Mouse (Mus musculus): ENCODE results near the gene March5. TPM values are rescaled to one million over a fixed set of nuclear protein-coding genes. Genes with fewer than 3 reads are reported as not detected.
A peak's percentile ranks its signal among the peaks of the same experiment; 100 is the strongest.

The March5 gene
- 89.6 and 96.3 TPM in 2 replicates for polyA plus RNA-seq (2014; fragmentation: Nextera tagmentation; extraction: Ambion mirVana)

GRCm38 (mm10) chr19:37207303-37208175 lies at the start of gene March5:
Gene March5 (plus strand): TSS chr19:37207543.
- Histone ChIP-seq H3K9me3 (replicated peaks; ENCODE audit: control insufficient read depth, low read length) (no peaks in the 10 kb centered on the region), H3K27me3 (ENCODE audit: control insufficient read depth, insufficient read depth, low read length) (no peaks in the 10 kb centered on the region), H3K4me3 (ENCODE audit: low read depth, low read length) (peak within 1 kb of the TSS; percentile 99), H3K9ac (ENCODE audit: low read depth, low read length) (peak within 1 kb of the TSS; percentile 99), H3K4me2 (peak within 1 kb of the TSS; percentile 87), H3K36me3 (ENCODE audit: control insufficient read depth, insufficient read depth, low read length) (peaks cover 6% of the 10 kb centered on the region; the same call in 1 of the 2 replicates), H3K27ac (ENCODE audit: low read depth, low read length) (peak within 1 kb of the TSS; percentile 94), H3K4me1 (ENCODE audit: control insufficient read depth, insufficient read depth, low read length) (peaks cover 12% of the 10 kb centered on the region)
- WGBS (ENCODE audit: insufficient replicate concordance) = under 1% methylated on average over 74 of the region's 94 CpGs
- ATAC-seq (replicated peaks; ENCODE audit: insufficient number of reproducible peaks, low FRiP score, low TSS enrichment) = peak; percentile 96

- 0 out of 2 replicates have a peak overlapping the region, but pooled peaks have one; percentile 16 for H3K9ac ChIP-seq (ENCODE audit: low read depth, low read length)
- 63% methylated on average over 1 of the region's 1 CpGs for WGBS (ENCODE audit: insufficient replicate concordance)
- peak overlapping the region; percentile 75 for H3K4me3 ChIP-seq (ENCODE audit: low read depth, low read length)
- H3K9me3 ChIP-seq (replicated peaks; ENCODE audit: control insufficient read depth, low read length) = no peaks in the 10 kb centered on the region
- no peak overlapping the region for H3K27ac ChIP-seq (ENCODE audit: low read depth, low read length)
- H3K4me2 ChIP-seq = peak overlapping the region; percentile 71
- H3K36me3 ChIP-seq (ENCODE audit: control insufficient read depth, insufficient read depth, low read length) = no peaks in the 10 kb centered on the region; the same call in 1 of the 2 replicates
- ATAC-seq (replicated peaks; ENCODE audit: insufficient number of reproducible peaks, low FRiP score, low TSS enrichment) = no peak
- H3K4me1 ChIP-seq (ENCODE audit: control insufficient read depth, insufficient read depth, low read length) = peaks cover 2% of the 10 kb centered on the region; the same call in 1 of the 2 replicates
- 0 out of 2 replicates have a peak, but pooled peaks cover 2% of the 10 kb centered on the region for H3K27me3 ChIP-seq (ENCODE audit: control insufficient read depth, insufficient read depth, low read length)
Measured at GRCm38 (mm10) chr19:37172096-37172495, 35.2 kb upstream of the March5 start.

GRCm38 (mm10) chr19:37172566-37173130 lies 34.7 kb upstream of the March5 start:
- ATAC-seq (replicated peaks; ENCODE audit: insufficient number of reproducible peaks, low FRiP score, low TSS enrichment) = no peak
- Histone ChIP-seq H3K36me3 (ENCODE audit: control insufficient read depth, insufficient read depth, low read length) (no peaks in the 10 kb centered on the region; the same call in 1 of the 2 replicates), H3K4me1 (ENCODE audit: control insufficient read depth, insufficient read depth, low read length) (peaks cover 2% of the 10 kb centered on the region; the same call in 1 of the 2 replicates), H3K27ac (ENCODE audit: low read depth, low read length) (0 out of 2 replicates have a peak overlapping the region, but pooled peaks have one; percentile 15), H3K4me3 (ENCODE audit: low read depth, low read length) (peak overlapping the region; percentile 75), H3K27me3 (ENCODE audit: control insufficient read depth, insufficient read depth, low read length) (0 out of 2 replicates have a peak, but pooled peaks cover 2% of the 10 kb centered on the region), H3K9me3 (replicated peaks; ENCODE audit: control insufficient read depth, low read length) (no peaks in the 10 kb centered on the region), H3K9ac (ENCODE audit: low read depth, low read length) (peak overlapping the region; percentile 77; the same call in 1 of the 2 replicates), H3K4me2 (peak overlapping the region; percentile 71)
- 65% methylated on average over 11 of the region's 11 CpGs for WGBS (ENCODE audit: insufficient replicate concordance)

GRCm38 (mm10) chr19:37173331-37174115 lies 33.8 kb upstream of the March5 start:
- Histone ChIP-seq H3K4me2 (peak overlapping the region; percentile 71), H3K9ac (ENCODE audit: low read depth, low read length) (peak overlapping the region; percentile 77), H3K4me1 (ENCODE audit: control insufficient read depth, insufficient read depth, low read length) (peaks cover 5% of the 10 kb centered on the region; the same call in 1 of the 2 replicates), H3K9me3 (replicated peaks; ENCODE audit: control insufficient read depth, low read length) (no peaks in the 10 kb centered on the region), H3K27ac (ENCODE audit: low read depth, low read length) (peak overlapping the region; percentile 93; the same call in 1 of the 2 replicates), H3K4me3 (ENCODE audit: low read depth, low read length) (peak overlapping the region; percentile 75), H3K27me3 (ENCODE audit: control insufficient read depth, insufficient read depth, low read length) (0 out of 2 replicates have a peak, but pooled peaks cover 2% of the 10 kb centered on the region), H3K36me3 (ENCODE audit: control insufficient read depth, insufficient read depth, low read length) (no peaks in the 10 kb centered on the region; the same call in 1 of the 2 replicates)
- 28% methylated on average over 20 of the region's 20 CpGs for WGBS (ENCODE audit: insufficient replicate concordance)
- no peak for ATAC-seq (replicated peaks; ENCODE audit: insufficient number of reproducible peaks, low FRiP score, low TSS enrichment)

- 0 out of 2 replicates have a peak, but pooled peaks cover 2% of the 10 kb centered on the region for H3K27me3 ChIP-seq (ENCODE audit: control insufficient read depth, insufficient read depth, low read length)
- H3K4me2 ChIP-seq = peak overlapping the region; percentile 71
- peak; percentile 31 for ATAC-seq (replicated peaks; ENCODE audit: insufficient number of reproducible peaks, low FRiP score, low TSS enrichment)
- H3K4me1 ChIP-seq (ENCODE audit: control insufficient read depth, insufficient read depth, low read length) = peaks cover 5% of the 10 kb centered on the region; the same call in 1 of the 2 replicates
- H3K4me3 ChIP-seq (ENCODE audit: low read depth, low read length) = peak overlapping the region; percentile 75
- H3K9me3 ChIP-seq (replicated peaks; ENCODE audit: control insufficient read depth, low read length) = no peaks in the 10 kb centered on the region
- under 1% methylated on average over 59 of the region's 70 CpGs for WGBS (ENCODE audit: insufficient replicate concordance)
- peak overlapping the region; percentile 77 for H3K9ac ChIP-seq (ENCODE audit: low read depth, low read length)
- peak overlapping the region; percentile 93 for H3K27ac ChIP-seq (ENCODE audit: low read depth, low read length)
- no peaks in the 10 kb centered on the region; the same call in 1 of the 2 replicates for H3K36me3 ChIP-seq (ENCODE audit: control insufficient read depth, insufficient read depth, low read length)
Measured at GRCm38 (mm10) chr19:37174116-37174715, 33.1 kb upstream of the March5 start.

- Histone ChIP-seq H3K4me1 (ENCODE audit: control insufficient read depth, insufficient read depth, low read length) (peaks cover 5% of the 10 kb centered on the region; the same call in 1 of the 2 replicates), H3K4me2 (peak overlapping the region; percentile 71), H3K9me3 (replicated peaks; ENCODE audit: control insufficient read depth, low read length) (no peaks in the 10 kb centered on the region), H3K36me3 (ENCODE audit: control insufficient read depth, insufficient read depth, low read length) (no peaks in the 10 kb centered on the region; the same call in 1 of the 2 replicates), H3K27ac (ENCODE audit: low read depth, low read length) (peak overlapping the region; percentile 93), H3K9ac (ENCODE audit: low read depth, low read length) (peak overlapping the region; percentile 77), H3K27me3 (ENCODE audit: control insufficient read depth, insufficient read depth, low read length) (0 out of 2 replicates have a peak, but pooled peaks cover 2% of the 10 kb centered on the region), H3K4me3 (ENCODE audit: low read depth, low read length) (peak overlapping the region; percentile 75)
- WGBS (ENCODE audit: insufficient replicate concordance) = under 1% methylated on average over 36 of the region's 36 CpGs
- ATAC-seq (replicated peaks; ENCODE audit: insufficient number of reproducible peaks, low FRiP score, low TSS enrichment) = peak; percentile 69; the same call in 1 of the 2 replicates
Measured at GRCm38 (mm10) chr19:37174716-37175435, 32.5 kb upstream of the March5 start.

GRCm38 (mm10) chr19:37175436-37175805 lies 31.9 kb upstream of the March5 start:
- Histone ChIP-seq H3K27ac (ENCODE audit: low read depth, low read length) (peak overlapping the region; percentile 93), H3K36me3 (ENCODE audit: control insufficient read depth, insufficient read depth, low read length) (no peaks in the 10 kb centered on the region; the same call in 1 of the 2 replicates), H3K4me1 (ENCODE audit: control insufficient read depth, insufficient read depth, low read length) (peaks cover 5% of the 10 kb centered on the region; the same call in 1 of the 2 replicates), H3K4me3 (ENCODE audit: low read depth, low read length) (peak overlapping the region; percentile 75), H3K9me3 (replicated peaks; ENCODE audit: control insufficient read depth, low read length) (no peaks in the 10 kb centered on the region), H3K4me2 (peak overlapping the region; percentile 71), H3K27me3 (ENCODE audit: control insufficient read depth, insufficient read depth, low read length) (0 out of 2 replicates have a peak, but pooled peaks cover 2% of the 10 kb centered on the region), H3K9ac (ENCODE audit: low read depth, low read length) (peak overlapping the region; percentile 77)
- 3% methylated on average over 12 of the region's 12 CpGs for WGBS (ENCODE audit: insufficient replicate concordance)
- no peak for ATAC-seq (replicated peaks; ENCODE audit: insufficient number of reproducible peaks, low FRiP score, low TSS enrichment)

Data from heart, embryonic 11.5 days (tissue).